Mouse (Mus musculus) left cerebral cortex, postnatal 14 days (tissue): ENCODE measurements around the gene Gm38394. TPM values are rescaled to one million over a fixed set of nuclear protein-coding genes. Genes with fewer than 3 reads are reported as not detected.
A peak's percentile ranks its signal among the peaks of the same experiment; 100 is the strongest.
"Not testable (repeated sequence)": the region's sequence is repeated elsewhere in the genome, so short reads cannot be mapped to it uniquely, and the experiment has no call there.

ENCODE experiments used
- DNase-seq, 2 experiments: peaks; one replicate each; pipeline ENCODE4 v3.0.0; 2021 to 2022; ENCODE audit warnings: low spot score in 2 of 2, mixed read lengths in 1 of 2
- intact Hi-C: fragments of 180-260 bp; cut with DNase I; formaldehyde crosslinking; loops from one replicate; pipeline ENCODE4 v1.15.1; 2025
- total RNA-seq, 2 experiments: library from RNA; stranded (reverse); gene quantifications; 2 replicates each; pipeline ENCODE4 v1.2.3; 2021

Gm38394 gene
- total RNA-seq, 2 experiments from 2014 or later: 24.9 to 26.0 TPM

DNA sequence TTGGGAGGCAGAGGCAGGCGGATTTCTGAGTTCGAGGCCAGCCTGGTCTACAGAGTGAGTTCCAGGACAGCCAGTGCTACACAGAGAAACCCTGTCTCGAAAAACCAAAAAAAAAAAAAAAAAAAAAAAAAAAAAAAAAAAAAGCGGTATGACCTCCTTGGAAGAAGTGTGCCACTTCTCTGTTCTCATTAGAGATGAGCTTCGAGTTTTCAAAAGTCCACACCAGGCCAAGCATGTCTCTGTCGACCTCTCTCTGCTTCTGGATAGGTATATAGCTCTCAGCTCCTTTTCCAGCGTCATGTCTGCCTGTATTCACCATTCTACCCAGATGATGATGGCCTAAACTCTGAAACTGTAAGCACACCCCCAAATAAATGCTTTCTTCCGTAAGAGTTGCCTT lies 4.6 kb upstream of the Gm38394 start:
- DNase-seq, intact Hi-C loops: not testable (repeated sequence)

DNA sequence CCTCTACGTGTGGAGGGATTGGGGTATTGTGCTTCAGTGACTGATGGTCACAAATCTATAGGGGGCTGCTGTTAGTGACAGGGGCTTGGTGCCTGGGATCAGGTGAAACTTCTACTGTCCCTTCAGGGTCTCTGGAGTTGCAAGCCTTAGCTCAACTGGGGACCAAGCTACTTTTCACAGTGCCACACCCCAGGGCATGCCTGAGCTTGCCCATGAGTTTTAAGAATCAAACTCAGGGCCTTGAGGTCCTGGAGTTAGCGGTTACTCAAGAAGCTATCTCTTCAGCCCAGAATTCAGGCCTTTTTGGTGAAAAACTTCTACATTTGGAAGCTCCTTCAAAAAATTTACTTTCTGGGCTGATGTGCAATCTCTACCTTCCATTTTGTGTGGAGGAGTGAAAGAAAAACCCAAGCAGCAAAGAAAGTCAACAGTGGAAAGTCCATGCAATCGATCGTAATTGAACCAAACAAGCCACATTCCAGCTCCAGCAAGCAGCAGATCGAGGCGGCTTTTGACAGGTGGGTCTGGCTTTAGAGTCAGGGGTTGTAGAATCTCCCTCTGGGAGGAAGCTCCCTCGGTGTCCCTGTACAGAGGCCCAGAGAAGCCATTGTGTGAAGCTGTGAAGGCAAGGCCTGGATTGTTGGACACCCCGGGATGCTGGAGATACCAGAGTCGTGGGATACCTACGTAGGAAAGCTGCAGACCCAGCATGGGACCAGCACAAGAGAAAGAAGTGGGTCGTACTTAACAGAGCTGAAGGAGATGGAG lies 3.3 kb upstream of the Gm38394 start:
- intact Hi-C loops: loop anchor here (5.0 kb wide), 1 partner anchor 243 kb away; the partner anchor contains the start of gene Optc

DNA sequence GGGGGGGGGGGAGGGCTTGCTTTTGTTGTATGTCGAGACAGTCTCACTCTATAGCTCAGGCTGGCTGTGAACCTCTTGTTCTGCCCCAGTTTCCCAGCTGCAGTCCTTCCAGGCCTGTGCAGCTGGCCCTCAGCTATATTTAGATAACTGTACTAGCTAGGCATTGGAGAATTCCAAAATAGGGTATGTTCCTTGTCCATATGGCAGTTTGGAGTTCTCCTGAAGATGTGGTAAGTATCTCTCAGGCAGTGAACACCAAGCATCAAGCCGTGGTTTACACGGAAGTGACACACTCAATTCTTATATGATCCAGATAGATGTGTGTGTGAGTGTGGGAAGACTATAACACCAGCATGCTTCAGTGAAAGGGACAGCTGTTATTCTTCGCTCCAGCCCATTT lies 2.3 kb upstream of the Gm38394 start:
- intact Hi-C loops: loop anchor here (5.0 kb wide), 1 partner anchor 244 kb away; the partner anchor contains the start of gene Optc
- peak; percentile 33 to 82 for DNase-seq

More for the DNA sequence above, 3.3 kb upstream of the Gm38394 start:
- DNase-seq: no peak

DNA sequence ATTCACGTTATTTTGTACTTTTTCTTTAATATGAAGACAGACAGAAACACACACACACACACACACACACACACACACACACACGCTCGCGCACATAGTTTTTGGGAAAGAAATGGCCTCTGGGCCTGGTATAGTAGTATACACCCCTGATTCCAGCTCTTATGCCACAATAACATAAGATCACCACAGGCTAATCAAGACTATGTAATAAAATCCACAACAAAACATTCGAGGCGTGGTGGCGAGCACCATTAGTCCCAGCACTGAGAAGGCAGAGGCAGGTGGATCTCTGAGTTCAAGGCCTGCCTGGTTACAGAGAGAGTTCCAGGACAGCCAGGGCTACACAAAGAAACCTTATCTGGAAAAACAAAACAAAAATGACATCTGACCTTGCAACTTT lies 1.8 kb upstream of the Gm38394 start:
- DNase-seq: no peak
- intact Hi-C loops: loop anchor here (5.0 kb wide), 1 partner anchor 244 kb away; the partner anchor contains the start of gene Optc

DNA sequence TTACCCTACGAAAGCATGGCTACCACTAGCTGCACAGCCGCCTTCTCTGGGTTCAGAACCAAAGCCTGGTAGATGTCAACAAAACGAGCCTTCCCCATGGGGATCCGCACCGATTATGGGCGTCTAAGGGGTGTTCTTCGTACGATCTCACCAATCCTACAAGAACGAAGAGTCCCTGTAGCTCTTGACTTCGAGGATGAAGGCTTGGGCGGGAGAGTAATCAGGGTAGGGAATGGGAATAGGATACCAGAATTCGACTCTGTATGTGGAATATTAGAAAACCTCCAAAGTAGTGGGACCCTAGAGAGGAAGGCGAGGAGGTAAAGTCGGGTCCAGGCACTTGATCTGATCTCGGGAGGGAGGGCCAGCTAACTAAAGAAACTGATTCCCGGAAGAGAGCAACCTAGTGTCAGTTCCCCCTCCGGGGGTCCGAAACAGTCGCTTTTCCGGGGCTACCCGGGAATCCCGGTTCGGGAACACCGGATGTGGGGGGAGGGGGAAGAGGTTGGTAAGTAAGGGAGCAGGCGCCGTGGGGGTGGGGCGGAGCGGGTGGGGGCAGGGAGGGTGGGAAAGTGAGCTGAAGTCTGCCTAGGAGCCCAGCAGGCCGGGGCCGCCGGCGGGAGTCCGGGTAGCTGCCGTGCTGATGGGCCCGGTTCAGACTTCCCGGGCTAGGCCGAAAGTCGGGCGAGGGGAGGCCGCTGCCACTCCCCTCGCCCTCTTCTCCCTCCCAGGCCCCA lies 484 bp downstream of the Gm38394 start, which contains the start of gene Zbed6:
Zbed6 (minus strand) TSS at position 420 of the 737 bp plus-strand sequence.
- peak; percentile 71 to 88 for DNase-seq
- intact Hi-C loops: loop anchor here (5.0 kb wide), 1 partner anchor 247 kb away; the partner anchor contains the start of gene Optc

DNA sequence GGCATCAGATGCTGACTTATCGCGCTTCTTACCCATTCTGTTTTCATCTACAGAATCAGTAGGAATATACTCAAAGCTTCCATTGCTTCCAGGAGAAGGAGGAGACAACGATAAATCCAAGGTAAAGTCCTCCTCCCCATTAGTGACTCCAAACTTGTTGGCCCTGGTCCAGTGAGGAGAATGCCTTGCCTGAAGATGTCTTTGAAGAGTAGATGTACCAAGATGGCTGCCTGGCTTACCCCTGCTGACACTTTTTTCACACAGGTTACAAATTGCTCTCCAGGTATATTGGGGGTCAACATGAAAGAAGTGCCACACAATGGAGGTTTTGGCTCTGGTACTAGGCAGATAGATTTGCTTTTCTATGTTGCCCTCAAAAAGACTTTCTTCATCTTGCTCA lies 2.2 kb downstream of the Gm38394 start:
- DNase-seq: no peak
- intact Hi-C loops: no loop called here

DNA sequence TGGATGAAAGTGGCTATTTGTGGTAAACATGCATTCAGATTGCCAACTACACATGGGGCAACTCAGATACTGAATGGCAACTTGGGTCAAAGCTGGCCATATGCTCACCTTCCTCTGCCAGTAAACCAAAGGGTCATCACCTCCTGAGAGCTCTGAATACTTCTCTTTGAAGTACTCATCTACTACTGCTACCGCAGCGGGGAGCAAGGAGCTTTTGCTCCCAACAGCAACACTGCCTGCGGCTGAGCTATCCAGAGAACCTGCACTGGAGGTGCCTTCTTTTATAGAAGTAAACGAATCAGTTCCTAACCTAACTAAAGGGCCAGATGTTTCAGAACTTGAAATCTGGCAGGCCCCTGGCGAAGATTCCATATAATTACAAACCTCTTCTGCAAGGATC lies 4.3 kb downstream of the Gm38394 start:
- intact Hi-C loops: no loop called here

DNA sequence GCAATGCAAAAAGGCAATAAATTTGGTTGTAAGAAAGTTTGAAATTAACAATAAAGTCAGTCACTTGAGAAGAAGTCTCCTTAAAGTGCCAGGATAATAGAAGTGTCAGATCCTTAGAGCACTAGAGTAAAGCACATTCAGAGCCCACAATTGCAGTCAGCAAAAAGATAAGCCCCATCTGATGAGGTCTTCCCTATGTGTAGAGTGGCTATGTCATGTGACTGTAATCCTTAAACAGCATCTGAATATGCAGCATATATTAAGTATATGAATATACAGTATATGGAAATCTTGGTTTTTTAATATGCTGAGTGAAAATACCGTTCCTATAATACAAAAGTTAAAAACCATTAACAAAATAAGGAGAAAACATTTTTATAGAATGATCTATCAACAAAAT lies 8.1 kb downstream of the Gm38394 start:
- no peak for DNase-seq
- intact Hi-C loops: no loop called here

More for the DNA sequence above, 4.3 kb downstream of the Gm38394 start:
- DNase-seq: no peak

DNA sequence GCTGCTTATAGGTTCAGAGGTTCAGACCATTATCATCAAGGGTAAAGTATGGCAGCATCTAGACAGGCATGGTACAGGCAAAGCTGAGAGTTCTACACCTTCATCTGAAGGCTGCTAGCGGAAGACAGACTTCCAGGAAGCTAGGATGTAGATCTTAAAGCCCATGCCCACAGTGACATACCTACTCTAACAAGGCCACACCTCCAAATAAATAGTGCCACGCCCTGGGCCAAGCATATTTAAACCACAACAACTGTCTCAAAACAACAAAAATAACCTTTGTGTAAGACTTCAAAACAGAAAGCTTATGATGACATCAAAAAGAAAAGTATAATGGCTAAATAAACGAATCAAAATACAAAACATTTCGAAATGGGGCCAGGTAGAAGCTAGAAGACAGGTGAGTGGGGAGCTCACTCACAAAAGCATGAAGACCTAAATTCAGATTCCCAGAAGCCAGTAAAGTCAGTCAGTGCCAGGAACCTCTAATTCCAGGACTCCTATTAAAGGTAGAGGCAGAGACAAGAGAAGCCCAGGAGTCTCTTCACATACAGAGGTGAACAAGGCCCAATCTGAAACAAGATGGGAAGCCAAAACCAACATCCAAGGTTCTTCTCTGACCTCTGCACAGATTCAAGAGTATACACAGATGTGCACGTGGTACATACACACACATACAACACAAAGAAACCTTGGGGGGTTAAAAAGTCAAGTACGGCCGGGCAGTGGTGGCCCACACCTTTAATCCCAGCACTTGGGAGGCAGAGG lies 10.6 kb downstream of the Gm38394 start:
- DNase-seq: no peak
- intact Hi-C loops: no loop called here

DNA sequence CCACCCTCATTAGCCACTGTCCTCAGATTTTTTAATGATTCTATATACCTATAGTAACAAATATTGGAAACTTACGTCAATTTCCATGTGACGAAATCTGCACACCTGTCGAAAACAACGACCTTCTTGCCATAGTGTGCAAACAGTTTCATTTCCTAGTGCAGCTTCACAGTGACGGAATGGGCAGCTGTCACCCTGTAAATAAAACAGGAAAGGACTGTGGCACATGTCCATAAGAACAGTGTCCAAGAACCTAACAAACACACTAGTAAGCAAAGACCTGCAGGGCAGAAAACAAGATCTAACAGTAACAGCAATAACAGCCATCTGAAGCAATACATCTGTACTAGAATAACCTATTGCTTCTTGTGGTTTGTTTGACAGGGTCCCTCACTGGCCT lies 15.5 kb downstream of the Gm38394 start:
- DNase-seq: no peak
- intact Hi-C loops: no loop called here

DNA sequence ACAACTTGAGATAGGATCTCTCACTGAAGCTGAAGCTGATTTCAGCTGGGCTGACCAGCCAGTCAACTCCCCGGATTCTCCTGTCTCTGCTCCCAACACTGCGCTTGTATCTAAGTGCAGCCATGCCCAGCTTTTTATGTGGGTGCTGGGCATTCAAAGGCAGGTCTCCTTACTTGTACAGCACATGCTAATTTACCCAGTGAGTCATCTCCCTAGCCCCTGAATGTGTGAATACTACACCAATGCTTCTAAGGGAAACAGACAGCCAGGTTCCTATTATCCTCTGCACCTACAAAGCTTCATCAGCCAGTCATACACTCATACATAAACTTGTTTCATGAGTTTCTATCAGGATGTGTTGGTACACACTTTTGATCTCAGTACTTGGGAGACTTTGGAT lies 20.0 kb downstream of the Gm38394 start:
- intact Hi-C loops: no loop called here
- DNase-seq: no peak

DNA sequence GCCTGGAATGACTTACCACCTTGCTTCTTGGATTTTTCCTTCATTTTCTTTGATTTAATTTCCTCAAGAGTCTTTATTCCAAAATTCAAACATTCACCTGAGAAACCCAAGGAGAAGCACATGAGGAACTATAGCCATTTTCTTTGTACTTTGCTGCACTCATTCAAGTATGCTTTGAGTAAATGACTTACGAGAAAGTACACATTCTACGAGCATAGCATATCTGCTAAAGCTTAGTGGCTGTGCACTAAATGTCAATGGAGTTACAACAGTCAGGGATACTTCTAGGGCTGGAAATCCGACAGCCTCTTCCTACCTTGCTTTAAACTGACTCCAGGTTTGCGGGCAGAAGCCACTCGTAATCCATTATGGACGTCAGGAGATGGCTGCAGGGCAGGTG lies 22.6 kb downstream of the Gm38394 start:
- intact Hi-C loops: loop anchor here (10.0 kb wide), 1 partner anchor 406 kb away; no protein-coding TSS in a partner anchor
- DNase-seq: no peak

DNA sequence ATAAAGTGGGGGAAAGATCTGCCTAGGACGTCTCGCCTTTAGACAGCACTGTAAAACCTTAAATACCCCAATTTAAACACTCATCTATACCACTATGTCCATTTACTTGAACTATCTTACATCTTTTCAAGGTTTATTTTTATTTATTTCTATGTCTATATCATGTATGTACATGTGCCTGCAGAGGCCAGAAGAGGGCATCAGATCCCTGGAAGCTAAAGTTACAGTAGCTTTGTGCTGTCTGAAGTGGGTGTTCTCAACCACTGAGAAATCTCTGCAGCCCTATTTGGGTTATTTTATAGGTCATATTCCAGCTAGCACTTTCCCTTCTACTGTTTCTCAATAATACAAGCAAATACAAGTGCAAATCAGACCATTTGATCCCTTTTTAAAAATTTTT lies 28.9 kb downstream of the Gm38394 start:
- intact Hi-C loops: loop anchor here (10.0 kb wide), 1 partner anchor 413 kb away; no protein-coding TSS in a partner anchor
- DNase-seq: no peak

DNA sequence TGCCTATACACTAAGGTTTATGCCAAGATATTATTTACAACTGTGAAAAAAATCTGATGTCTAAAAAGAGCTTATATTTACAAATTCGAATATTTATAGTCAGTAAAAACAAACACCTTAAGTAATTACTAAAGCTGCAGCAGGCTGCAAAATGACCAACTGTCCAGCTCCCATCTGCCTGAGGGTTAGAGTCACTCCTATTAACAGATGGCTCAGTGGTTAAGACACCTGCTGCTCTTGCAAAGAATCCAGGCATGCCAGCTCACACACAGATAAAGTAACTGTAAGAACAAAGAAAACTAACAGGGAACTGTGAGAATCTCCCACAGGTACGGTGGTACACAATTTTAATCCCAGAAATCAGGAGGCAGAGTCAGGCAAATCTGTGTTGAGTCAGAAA lies 36.1 kb downstream of the Gm38394 start:
- no peak for DNase-seq

DNA sequence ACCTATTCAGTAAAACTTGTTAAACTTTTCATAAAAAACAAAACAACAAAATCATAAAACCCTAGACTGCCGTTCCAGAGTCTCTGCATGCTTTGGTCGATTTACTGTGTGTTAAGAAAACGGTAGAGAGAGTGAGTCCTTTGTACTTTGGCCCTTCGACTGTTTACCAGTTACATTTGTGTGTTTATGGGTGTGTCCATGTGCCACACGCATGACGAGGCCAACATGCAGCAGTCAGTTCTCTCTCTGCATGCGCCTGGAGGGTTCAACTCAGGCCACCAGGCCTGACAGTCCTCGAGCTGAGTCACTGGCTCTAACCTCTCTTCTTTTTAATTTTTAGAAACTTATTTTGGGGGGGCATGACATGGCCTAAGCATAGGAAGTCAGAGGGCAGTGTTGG lies 42.8 kb downstream of the Gm38394 start:
- DNase-seq: no peak
- intact Hi-C loops: loop anchor here (10.0 kb wide), 1 partner anchor 484 kb away; the partner anchor contains the start of gene Ppp1r15b

More for the DNA sequence above, 36.1 kb downstream of the Gm38394 start:
- intact Hi-C loops: no loop called here

DNA sequence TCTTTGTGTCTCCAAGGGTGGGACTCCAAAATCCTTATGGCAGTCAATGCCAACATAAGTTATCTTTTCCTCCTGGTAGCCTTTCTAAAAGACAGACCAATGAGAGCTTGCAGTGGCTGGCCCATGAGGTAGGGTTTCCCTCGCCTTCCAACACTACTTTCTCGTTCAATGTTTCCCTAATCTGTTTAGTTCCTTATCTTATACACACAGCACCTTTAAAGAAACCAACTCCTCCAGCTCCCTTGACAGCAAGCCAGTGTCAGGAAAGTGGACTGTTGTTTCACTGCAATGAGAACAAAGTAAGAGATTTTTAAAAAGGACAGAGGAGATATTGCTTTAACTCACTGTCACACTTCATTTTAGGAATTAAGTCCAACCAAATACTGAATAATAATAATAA lies 43.2 kb downstream of the Gm38394 start:
- no peak for DNase-seq
- intact Hi-C loops: loop anchor here (10.0 kb wide), 1 partner anchor 483 kb away; the partner anchor contains the start of gene Ppp1r15b

DNA sequence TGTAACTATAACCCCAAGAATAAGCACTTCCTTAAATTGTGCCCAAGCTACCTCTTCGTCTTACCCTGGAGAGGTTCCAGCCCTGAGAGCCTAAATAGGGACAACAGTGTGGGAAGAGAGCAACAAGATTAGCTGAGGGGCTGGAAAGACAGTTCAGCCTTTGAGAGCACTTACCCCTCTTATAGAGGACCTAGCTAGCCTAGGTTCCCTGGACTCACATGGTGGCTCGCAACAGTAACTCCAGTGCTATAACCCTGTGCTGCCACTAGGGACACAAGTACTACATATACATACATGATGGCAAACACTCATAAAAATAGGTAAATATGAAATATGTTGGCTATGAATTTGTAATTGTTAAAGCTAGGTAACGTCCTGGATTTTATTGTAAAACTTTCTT lies 47.3 kb downstream of the Gm38394 start:
- no peak for DNase-seq
- intact Hi-C loops: loop anchor here (5.0 to 10.0 kb wide), 2 partner anchors 297 to 479 kb away; partner anchors contain the start of gene Ppp1r15b

DNA sequence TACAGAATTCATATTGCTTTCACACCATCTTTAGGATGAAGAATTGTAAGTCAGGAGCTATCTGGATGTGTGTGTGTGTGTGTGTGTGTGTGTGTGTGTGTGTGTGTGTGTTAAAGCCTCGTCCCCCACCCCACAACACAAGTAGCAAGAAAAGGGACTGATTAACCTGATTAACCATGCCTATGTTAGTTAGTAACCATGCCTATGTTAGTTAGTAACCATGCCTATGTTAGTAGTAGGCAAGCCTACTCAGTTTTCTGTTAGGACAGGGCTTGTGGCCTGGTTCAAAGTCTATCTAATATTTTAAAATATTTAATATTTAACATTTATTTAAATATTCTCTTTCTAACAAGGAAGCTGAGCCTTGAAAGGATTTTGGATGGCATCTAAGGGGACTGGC lies 49.7 kb downstream of the Gm38394 start:
- DNase-seq: no peak
- intact Hi-C loops: loop anchor here (2.0 to 10.0 kb wide), 4 partner anchors 231 to 477 kb away; partner anchors contain the start of gene Ppp1r15b

DNA sequence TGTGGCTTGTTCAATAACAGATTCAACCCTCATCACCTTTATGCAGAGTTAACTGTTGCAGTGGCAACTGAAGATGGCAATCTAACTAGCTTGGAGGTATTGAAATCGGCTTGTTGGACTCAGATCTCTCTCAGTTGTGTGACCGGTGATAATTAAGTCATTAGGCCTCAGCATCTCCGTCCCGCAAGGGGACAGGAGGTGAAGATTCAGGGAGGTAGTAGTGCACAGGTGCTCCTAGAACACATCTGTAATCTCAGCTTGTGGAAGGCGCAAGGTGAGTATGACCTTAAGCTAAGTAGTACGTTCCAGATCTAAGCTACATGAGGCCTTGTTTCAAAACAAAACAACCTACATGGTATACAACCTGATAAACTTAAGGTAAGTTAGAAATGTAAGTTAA lies 50.5 kb downstream of the Gm38394 start:
- DNase-seq: no peak
- intact Hi-C loops: loop anchor here (2.0 to 10.0 kb wide), 4 partner anchors 230 to 476 kb away; partner anchors contain the start of gene Ppp1r15b
